Mouse (Mus musculus) ES-Bruce4 (cell line): ENCODE results near the gene Ski.

ENCODE experiments used
- CTCF ChIP-seq: IDR thresholded peaks from one replicate; pipeline ENCODE4 v1.8.1; 2011; ENCODE audit warnings: low read depth, low read length
- EP300 ChIP-seq: IDR thresholded peaks from 2 replicates; pipeline ENCODE4 v1.6.1; 2011; ENCODE audit warnings: low read depth, low read length; ENCODE audit not compliant: insufficient read depth
- POLR2A ChIP-seq: IDR thresholded peaks from one replicate; pipeline ENCODE4 v1.8.1; 2011; ENCODE audit warnings: low read length; ENCODE audit not compliant: insufficient read depth

DNA sequence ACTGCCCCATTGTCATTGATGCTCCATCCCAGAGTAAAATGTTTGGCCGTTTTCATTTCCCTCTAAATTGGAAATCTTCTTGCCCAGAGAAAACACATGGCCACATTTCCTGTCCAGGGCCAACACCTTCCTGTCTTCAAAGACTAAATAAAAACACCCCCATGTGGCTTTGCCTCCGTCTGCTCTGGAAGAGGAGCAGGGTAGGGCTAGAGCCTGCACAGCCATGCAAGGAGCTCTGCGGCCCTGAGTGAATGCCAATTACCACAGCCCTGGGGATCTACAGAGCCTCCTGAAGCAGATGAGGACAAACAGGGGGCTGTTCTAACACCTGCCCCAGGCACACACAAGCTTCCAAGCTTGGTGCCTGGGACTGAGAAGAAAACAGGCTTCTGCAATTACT is 46.2 kb downstream of the Ski start:
- TF ChIP-seq CTCF (no peak), EP300 (no peak), POLR2A (no peak)
